Mouse (Mus musculus): Measurements from ENCODE around the gene Tmem163.

Gene Tmem163

DNA sequence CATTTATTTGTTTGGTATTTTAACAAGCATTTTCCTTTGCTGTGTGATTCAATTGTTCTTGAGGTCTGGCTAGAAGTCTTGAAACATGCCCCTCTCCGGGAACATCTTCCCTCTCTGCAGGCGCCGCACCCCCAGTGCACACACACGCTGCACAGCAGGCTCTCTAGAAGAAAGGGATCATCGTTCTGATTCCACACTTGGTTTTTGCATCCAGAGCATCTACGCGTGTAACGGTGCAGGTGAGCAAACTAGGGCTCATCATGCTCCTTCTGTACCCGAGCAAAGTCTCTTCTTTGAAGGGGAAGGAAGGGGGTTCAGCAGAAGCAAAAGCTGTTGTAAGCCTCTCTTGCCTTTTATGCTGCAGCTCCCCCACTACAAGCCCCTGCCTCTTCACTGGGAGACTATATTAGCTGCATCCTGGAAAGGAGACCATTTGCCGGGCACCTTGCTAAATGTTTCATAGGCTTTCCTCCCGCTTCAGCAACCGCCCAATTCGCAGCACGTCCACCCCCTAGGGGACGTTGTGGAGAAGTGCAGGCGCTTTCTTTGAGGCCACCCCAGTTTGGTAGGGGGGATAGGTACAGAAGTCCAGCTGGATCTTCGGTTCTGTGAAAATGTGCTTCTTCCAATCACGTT, at the start of gene Tmem163:
TSS of gene Tmem163 (minus strand) at position 51 of the 636 bp plus-strand sequence.
- in situ Hi-C loops (cut with MboI, MseI): loop anchor here (5.0 kb wide), 1 partner anchor 182 kb away; no protein-coding TSS in a partner anchor

- in situ Hi-C loops (cut with MboI, MseI): no loop called here
Measured at GRCm38 (mm10) chr1:127729096-127729495, 49.7 kb upstream of the Tmem163 start, which contains the start of gene Acmsd. Acmsd (plus strand) TSS chr1:127729413.

DNA sequence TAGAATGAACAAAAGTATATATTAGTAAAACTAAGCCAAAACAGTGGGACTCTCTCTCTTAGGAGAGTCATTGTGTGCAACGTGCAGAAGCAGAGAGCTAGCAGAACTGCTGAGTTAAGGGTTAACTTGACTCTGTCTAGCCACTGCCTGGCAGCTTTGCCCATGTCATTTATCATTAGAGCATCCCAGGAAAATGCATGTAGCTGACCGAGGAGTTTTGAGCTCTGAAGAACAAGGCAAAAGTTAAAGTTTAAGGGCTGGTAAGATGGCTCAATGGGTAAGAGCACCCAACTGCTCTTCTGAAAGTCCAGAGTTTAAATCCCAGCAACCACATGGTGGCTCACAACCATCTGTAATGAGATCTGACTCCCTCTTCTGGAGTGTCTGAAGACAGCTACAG, 44.2 kb upstream of the Tmem163 start:
- in situ Hi-C loops (cut with MboI, MseI): no loop called here

- in situ Hi-C loops (cut with MboI, MseI): loop anchor here (5.0 kb wide), 1 partner anchor 44 kb away; no protein-coding TSS in a partner anchor
Measured at GRCm38 (mm10) chr1:127718290-127718689, 38.9 kb upstream of the Tmem163 start.

GRCm38 (mm10) chr1:127716441-127716840, 37.1 kb upstream of the Tmem163 start:
- in situ Hi-C loops (cut with MboI, MseI): loop anchor here (5.0 kb wide), 1 partner anchor 46 kb away; no protein-coding TSS in a partner anchor

DNA sequence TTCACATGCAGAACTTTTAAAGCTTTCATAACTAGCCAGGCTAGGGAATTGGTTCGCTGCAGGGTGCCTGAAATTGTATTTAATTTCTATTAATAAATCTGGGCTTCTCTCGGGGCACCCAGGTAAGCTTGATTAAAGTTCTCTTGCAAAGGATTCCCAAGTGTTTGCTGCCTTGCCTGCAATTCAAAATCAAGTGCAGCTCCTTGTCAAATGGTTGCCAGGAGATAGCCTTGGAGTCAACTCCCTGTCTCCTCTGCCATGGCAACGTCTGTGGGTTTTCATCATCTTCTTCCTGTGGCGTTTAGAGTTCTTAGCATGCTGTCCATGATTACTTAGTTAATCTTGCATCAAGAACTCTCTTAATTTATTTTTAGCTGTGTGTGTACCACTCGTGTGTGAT, 26.9 kb upstream of the Tmem163 start:
- in situ Hi-C loops (cut with MboI, MseI): no loop called here

GRCm38 (mm10) chr1:127702187-127702586, 22.8 kb upstream of the Tmem163 start:
- in situ Hi-C loops (cut with MboI, MseI): no loop called here

- in situ Hi-C loops (cut with MboI, MseI): no loop called here
Measured at GRCm38 (mm10) chr1:127696533-127696932, 17.2 kb upstream of the Tmem163 start.

GRCm38 (mm10) chr1:127677661-127678580, 1.4 kb downstream of the Tmem163 start:
- in situ Hi-C loops (cut with MboI, MseI): no loop called here

- in situ Hi-C loops (cut with MboI, MseI): no loop called here
Measured at GRCm38 (mm10) chr1:127677131-127677631, 2.2 kb downstream of the Tmem163 start.

DNA sequence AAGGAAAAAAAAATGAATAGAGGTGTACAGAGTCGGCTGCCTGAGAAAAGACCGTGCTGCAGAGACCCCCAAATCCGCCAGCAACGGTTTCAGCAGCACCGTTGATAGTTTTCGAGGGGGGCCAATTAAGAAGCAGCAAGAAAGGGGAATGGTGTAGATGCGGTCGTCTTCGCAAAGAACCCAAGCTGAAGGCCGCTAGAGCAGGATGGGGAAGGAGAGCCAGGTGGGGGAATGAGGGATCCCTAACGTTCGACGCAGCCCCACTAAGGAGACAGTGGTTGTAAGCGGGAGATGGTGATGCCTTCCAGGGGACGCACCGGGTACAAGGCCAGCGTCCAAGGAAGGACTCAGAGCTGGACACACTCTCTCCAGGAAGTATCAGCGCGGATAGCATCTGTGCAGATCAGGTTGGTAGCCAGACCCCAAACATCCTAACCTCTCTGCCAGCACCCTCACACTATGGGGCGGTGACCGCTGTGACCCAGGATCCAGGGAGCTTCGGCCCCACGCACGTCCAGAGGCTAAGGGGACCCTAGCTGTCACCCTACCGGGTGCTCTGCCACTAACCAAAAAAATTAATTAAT, 2.7 kb downstream of the Tmem163 start:
- in situ Hi-C loops (cut with MboI, MseI): no loop called here

GRCm38 (mm10) chr1:127676116-127676515, 3.2 kb downstream of the Tmem163 start:
- in situ Hi-C loops (cut with MboI, MseI): no loop called here

GRCm38 (mm10) chr1:127675253-127675652, 4.1 kb downstream of the Tmem163 start:
- in situ Hi-C loops (cut with MboI, MseI): no loop called here

DNA sequence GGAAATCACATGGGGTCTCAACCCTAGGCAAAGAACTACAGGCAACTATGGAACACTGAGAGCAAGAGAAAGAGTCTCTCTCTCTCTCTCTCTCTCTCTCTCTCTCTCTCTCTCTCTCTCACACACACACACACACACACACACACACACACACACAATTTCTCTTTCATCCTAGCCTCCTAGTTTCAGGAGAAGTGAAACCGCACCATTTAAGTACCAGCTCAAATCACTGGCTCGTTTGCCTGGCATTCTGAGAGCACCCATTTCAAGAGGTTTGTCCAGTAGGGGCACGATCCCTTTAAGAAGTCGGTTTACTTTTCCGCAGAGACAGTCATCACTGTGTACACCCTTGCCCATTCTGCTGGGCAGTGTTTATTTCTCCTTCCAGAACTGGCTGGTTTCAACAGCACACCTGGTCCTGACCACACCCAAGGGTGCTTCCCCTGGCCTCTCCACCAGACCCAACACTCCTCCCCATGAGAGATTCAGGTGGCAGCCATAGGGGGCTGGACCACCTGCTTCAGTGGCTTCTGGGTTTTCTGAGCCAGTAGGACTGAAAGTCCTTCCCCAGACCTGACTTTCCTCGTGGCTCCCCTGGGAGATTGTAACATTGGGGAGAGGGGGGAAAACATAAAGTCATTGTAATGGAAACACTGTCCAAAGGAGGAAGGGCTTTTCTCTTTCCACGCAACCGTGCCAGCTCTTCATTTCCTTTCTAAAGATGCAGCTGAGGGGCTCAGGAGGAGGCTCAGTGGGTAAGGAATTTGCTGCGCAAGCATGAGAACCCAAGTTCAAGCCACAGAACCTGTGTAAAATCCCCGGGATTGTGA, 5.9 kb downstream of the Tmem163 start:
- in situ Hi-C loops (cut with MboI, MseI): loop anchor here (25.0 kb wide), 1 partner anchor 511 kb away; no protein-coding TSS in a partner anchor

GRCm38 (mm10) chr1:127668161-127668560, 11.2 kb downstream of the Tmem163 start:
- in situ Hi-C loops (cut with MboI, MseI): loop anchor here (10.0 to 25.0 kb wide), 2 partner anchors 506 to 1177 kb away; no protein-coding TSS in a partner anchor

DNA sequence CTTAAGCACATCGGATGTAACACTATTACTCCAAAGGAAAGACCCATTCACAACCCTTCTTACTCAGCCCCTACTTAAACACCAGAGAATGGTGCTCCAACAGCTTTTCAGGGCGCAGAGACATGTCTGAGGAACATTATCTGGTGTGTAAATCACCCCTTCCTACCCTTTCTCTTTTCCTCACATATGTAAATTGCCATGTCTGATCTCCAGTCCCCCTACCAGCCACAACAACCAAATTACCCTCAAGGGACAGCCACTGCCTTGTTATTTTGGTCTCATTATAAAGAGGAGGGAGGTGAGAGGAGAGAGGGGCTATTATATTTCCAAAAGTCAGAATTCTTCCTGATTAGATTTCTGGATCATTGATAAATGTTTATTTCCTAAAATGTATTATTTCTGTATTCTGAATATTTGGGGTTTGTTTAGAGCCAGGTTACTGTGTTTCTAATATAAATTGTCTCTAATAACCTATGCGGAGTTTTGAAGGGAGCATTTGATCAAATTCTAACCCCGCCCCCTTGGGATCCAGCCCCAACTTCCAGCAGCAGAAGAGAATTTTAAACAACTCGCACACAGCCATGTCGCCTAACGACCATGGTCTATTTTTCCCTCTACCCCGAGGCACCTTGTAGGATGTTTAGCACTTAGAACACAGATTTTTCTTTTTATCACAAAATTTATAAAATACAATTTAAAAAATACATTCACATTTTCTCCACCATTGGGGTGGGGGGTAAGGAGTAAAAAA, 12.1 kb downstream of the Tmem163 start:
- in situ Hi-C loops (cut with MboI, MseI): loop anchor here (10.0 to 25.0 kb wide), 2 partner anchors 505 to 1178 kb away; no protein-coding TSS in a partner anchor

- in situ Hi-C loops (cut with MboI, MseI): loop anchor here (10.0 to 25.0 kb wide), 2 partner anchors 504 to 1179 kb away; no protein-coding TSS in a partner anchor
Measured at GRCm38 (mm10) chr1:127666221-127666620, 13.1 kb downstream of the Tmem163 start.

GRCm38 (mm10) chr1:127662385-127663068, 16.8 kb downstream of the Tmem163 start:
- in situ Hi-C loops (cut with MboI, MseI): loop anchor here (10.0 to 25.0 kb wide), 2 partner anchors 500 to 1182 kb away; no protein-coding TSS in a partner anchor
